Mouse (Mus musculus): Measurements from ENCODE around the gene Gch1.

GRCm38 (mm10) chr14:47127987-47128386, 61.2 kb downstream of the Gch1 start:
- TF ChIP-seq CTCF (IDR thresholded peaks at IDR 0.05; ENCODE audit: borderline replicate concordance, insufficient read depth, low read depth, low read length) (no peak), POLR2A (IDR thresholded peaks at IDR 0.05; ENCODE audit: borderline replicate concordance, insufficient read depth, low read length) (no peak)

All from cerebellum, adult 2 months (tissue).